Mouse (Mus musculus) cerebellum, adult 2 months (tissue): ENCODE measurements around the gene Kcnj2.

Source experiments
- CTCF ChIP-seq: fragments of 200-500 bp; IDR thresholded peaks from 2 replicates; pipeline ENCODE4 v1.5.1; 2011; ENCODE audit warnings: low read depth, mild to moderate bottlenecking, control low read depth, low read length, moderate library complexity, borderline replicate concordance; ENCODE audit not compliant: insufficient read depth
- POLR2A ChIP-seq: fragments of 200-500 bp; IDR thresholded peaks from 2 replicates; pipeline ENCODE4 v1.6.1; 2011; ENCODE audit warnings: low read length, control low read depth, borderline replicate concordance; ENCODE audit not compliant: insufficient read depth

GRCm38 (mm10) chr11:111125963-111126362 lies 60.0 kb downstream of the Kcnj2 start:
- TF ChIP-seq CTCF (no peak), POLR2A (no peak)
